Mouse (Mus musculus): ENCODE measurements around the gene Lalba. TPM values are rescaled to one million over a fixed set of nuclear protein-coding genes. Genes with fewer than 3 reads are reported as not detected.
A peak's percentile ranks its signal among the peaks of the same experiment; 100 is the strongest.
"Not testable (repeated sequence)": the region's sequence is repeated elsewhere in the genome, so short reads cannot be mapped to it uniquely, and the experiment has no call there.

Gene Lalba
- polyA plus RNA-seq, 1 experiment, result not detected

DNA sequence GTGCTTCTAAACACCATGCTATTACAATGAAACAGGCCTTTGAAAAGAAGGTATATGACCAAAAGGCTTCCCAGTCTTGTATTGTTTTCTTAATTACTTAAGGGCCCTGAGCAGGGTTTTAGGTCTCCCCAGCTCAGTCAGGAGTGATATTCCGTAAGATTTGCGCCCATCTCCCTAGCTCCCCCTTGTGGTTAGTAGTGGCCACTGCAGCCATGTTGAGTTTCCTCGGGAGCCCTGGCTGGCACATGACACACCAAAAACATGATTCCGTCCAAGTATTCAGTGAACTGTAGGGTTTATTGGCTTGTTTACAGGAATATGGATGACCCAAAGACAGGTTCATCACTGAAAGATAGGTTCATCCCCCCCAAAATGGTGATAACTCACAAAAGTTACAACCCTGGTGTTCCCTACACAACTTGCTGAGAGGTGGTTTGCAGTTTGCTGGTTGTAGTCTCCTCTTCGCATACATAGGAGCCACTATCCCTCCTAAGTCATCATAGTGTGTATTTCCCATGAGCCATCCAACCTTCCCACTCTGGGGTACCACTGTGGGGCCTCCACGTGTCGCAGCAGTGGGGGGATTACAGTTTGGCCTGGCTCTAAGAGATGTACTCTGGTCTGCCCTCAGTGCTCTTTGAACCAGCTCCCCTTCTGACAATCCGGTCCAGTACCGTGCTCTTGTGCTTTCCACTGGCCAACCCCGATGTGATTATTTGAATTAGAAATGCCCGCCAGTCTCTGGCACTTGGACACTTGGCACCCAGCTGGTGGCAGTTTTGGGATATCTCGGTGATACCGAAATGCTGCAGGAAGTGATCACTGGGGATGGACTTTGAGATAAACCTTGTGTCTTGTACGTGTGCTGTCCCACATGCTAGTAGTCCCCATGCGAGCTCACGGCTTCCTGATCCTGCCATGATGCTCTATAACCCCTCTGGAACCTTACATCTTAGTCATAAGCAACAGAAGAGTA, 35.1 kb upstream of the Lalba start:
- no peak overlapping the region for H3K27ac ChIP-seq (ENCODE audit: insufficient read depth, low read depth, low read length)
- H3K4me3 ChIP-seq (ENCODE audit: insufficient read depth, low read depth, low read length), result no peak overlapping the region
- WGBS, result 55% methylated on average over 16 of the region's 16 CpGs
- H3K36me3 ChIP-seq (ENCODE audit: control insufficient read depth, insufficient read depth, low read length), result peaks cover 7% of the 10 kb centered on the region
- H3K27me3 ChIP-seq (replicated peaks; ENCODE audit: control insufficient read depth, insufficient read depth, low read length), result no peaks in the 10 kb centered on the region
- no peaks in the 10 kb centered on the region; the same call in 1 of the 2 replicates for H3K4me1 ChIP-seq (ENCODE audit: control insufficient read depth, insufficient read depth, low read length)
- peak; percentile 64 for DNase-seq
- no peak for TF ChIP-seq POLR2A (IDR thresholded peaks at IDR 0.05; ENCODE audit: low read depth, low read length)
- peak; percentile 88 for TF ChIP-seq CTCF (conservative IDR thresholded peaks at IDR 0.05; ENCODE audit: insufficient read depth, insufficient read length, low read depth, low read length)

DNA sequence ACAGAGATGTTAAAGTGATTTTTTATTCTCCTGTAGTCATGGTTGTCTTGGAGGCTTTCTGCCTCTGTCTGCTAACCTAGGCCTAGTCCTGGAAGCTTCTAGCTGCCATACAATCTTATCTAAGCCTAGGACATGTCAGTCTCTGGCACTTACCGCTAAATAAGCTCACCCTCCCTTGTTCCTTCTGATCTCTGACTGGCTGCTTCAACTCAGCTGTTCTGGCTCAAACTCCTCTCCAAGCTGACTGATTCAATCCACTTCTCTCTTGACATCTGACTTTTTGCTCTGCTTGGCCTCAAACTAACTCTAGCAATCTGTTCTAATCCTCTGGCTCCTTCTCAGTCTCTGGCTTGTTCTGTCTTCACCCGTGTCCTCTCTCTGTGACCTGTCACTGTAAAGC, 32.3 kb upstream of the Lalba start:
- not testable (repeated sequence) for H3K27me3 ChIP-seq (replicated peaks; ENCODE audit: control insufficient read depth, insufficient read depth, low read length); H3K4me1 ChIP-seq (ENCODE audit: control insufficient read depth, insufficient read depth, low read length); DNase-seq; H3K27ac ChIP-seq (ENCODE audit: insufficient read depth, low read depth, low read length); H3K36me3 ChIP-seq (ENCODE audit: control insufficient read depth, insufficient read depth, low read length); H3K4me3 ChIP-seq (ENCODE audit: insufficient read depth, low read depth, low read length)
- 86% methylated on average over 2 of the region's 2 CpGs for WGBS

- no peak for TF ChIP-seq POLR2A (IDR thresholded peaks at IDR 0.05; ENCODE audit: low read depth, low read length)
- TF ChIP-seq CTCF (conservative IDR thresholded peaks at IDR 0.05; ENCODE audit: insufficient read depth, insufficient read length, low read depth, low read length), result no peak
- Histone ChIP-seq H3K36me3 (ENCODE audit: control insufficient read depth, insufficient read depth, low read length) (no peaks in the 10 kb centered on the region), H3K27me3 (replicated peaks; ENCODE audit: control insufficient read depth, insufficient read depth, low read length) (no peaks in the 10 kb centered on the region), H3K4me3 (ENCODE audit: insufficient read depth, low read depth, low read length) (no peak overlapping the region), H3K27ac (ENCODE audit: insufficient read depth, low read depth, low read length) (no peak overlapping the region), H3K4me1 (ENCODE audit: control insufficient read depth, insufficient read depth, low read length) (peaks cover 3% of the 10 kb centered on the region; the same call in 1 of the 2 replicates)
- DNase-seq, result no peak
- 85% methylated on average over 8 of the region's 8 CpGs for WGBS
Measured at GRCm38 (mm10) chr15:98514146-98514545, 31.6 kb upstream of the Lalba start.

- not testable (repeated sequence) for H3K4me1 ChIP-seq (ENCODE audit: control insufficient read depth, insufficient read depth, low read length); H3K27me3 ChIP-seq (replicated peaks; ENCODE audit: control insufficient read depth, insufficient read depth, low read length); H3K27ac ChIP-seq (ENCODE audit: insufficient read depth, low read depth, low read length); DNase-seq; H3K36me3 ChIP-seq (ENCODE audit: control insufficient read depth, insufficient read depth, low read length); H3K4me3 ChIP-seq (ENCODE audit: insufficient read depth, low read depth, low read length)
- WGBS, result 65% methylated on average over 3 of the region's 3 CpGs
Measured at GRCm38 (mm10) chr15:98513676-98514075, 31.2 kb upstream of the Lalba start.

- peak overlapping the region; percentile 43; the same call in 1 of the 2 replicates for H3K27ac ChIP-seq (ENCODE audit: insufficient read depth, low read depth, low read length)
- no peaks in the 10 kb centered on the region for H3K36me3 ChIP-seq (ENCODE audit: control insufficient read depth, insufficient read depth, low read length)
- TF ChIP-seq POLR2A (IDR thresholded peaks at IDR 0.05; ENCODE audit: low read depth, low read length) (no peak), CTCF (conservative IDR thresholded peaks at IDR 0.05; ENCODE audit: insufficient read depth, insufficient read length, low read depth, low read length) (no peak)
- peak; percentile 82 for DNase-seq
- H3K27me3 ChIP-seq (replicated peaks; ENCODE audit: control insufficient read depth, insufficient read depth, low read length), result no peaks in the 10 kb centered on the region
- WGBS, result 18% methylated on average over 17 of the region's 17 CpGs
- peaks cover 3% of the 10 kb centered on the region; the same call in 1 of the 2 replicates for H3K4me1 ChIP-seq (ENCODE audit: control insufficient read depth, insufficient read depth, low read length)
- H3K4me3 ChIP-seq (ENCODE audit: insufficient read depth, low read depth, low read length), result no peak overlapping the region
Measured at GRCm38 (mm10) chr15:98512799-98513321, 30.3 kb upstream of the Lalba start.

- Histone ChIP-seq H3K27ac (ENCODE audit: insufficient read depth, low read depth, low read length) (no peak overlapping the region), H3K4me1 (ENCODE audit: control insufficient read depth, insufficient read depth, low read length) (peaks cover 3% of the 10 kb centered on the region; the same call in 1 of the 2 replicates), H3K27me3 (replicated peaks; ENCODE audit: control insufficient read depth, insufficient read depth, low read length) (no peaks in the 10 kb centered on the region), H3K36me3 (ENCODE audit: control insufficient read depth, insufficient read depth, low read length) (no peaks in the 10 kb centered on the region), H3K4me3 (ENCODE audit: insufficient read depth, low read depth, low read length) (no peak overlapping the region)
- TF ChIP-seq POLR2A (IDR thresholded peaks at IDR 0.05; ENCODE audit: low read depth, low read length), result no peak
- TF ChIP-seq CTCF (conservative IDR thresholded peaks at IDR 0.05; ENCODE audit: insufficient read depth, insufficient read length, low read depth, low read length), result no peak
- no peak for DNase-seq
- 67% methylated on average over 8 of the region's 8 CpGs for WGBS
Measured at GRCm38 (mm10) chr15:98512232-98512631, 29.7 kb upstream of the Lalba start.

DNA sequence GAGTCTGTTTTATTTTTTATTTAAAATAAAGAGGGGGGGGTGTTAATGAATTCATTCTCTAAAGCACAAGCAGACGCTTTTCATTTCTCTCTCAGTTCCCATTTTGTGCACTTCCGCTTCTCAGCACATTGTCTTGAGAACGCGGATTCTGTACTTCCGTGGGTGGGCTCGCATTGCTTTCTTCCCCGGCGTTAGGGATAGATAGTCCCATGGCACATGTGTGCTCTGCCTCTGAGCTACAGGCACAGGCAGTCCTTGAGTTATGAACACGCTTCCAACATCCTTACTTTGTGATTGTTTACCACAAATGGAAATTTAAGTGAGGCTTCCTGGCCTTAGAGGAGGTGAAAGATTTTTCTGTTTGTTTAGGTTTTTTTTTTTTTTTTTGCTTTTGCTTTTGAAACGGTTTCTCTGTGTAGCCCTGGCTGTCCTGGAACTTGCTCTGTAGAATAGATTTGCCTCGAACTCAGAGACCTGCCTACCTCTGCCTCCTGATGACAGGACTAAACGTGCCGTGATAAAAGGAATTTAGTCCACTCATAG, 28.9 kb upstream of the Lalba start:
- H3K27ac ChIP-seq (ENCODE audit: insufficient read depth, low read depth, low read length), result no peak overlapping the region
- H3K4me3 ChIP-seq (ENCODE audit: insufficient read depth, low read depth, low read length), result no peak overlapping the region
- H3K27me3 ChIP-seq (replicated peaks; ENCODE audit: control insufficient read depth, insufficient read depth, low read length), result no peaks in the 10 kb centered on the region
- peak; percentile 44 for DNase-seq
- 70% methylated on average over 13 of the region's 13 CpGs for WGBS
- TF ChIP-seq POLR2A (IDR thresholded peaks at IDR 0.05; ENCODE audit: low read depth, low read length) (no peak), CTCF (conservative IDR thresholded peaks at IDR 0.05; ENCODE audit: insufficient read depth, insufficient read length, low read depth, low read length) (no peak)
- H3K4me1 ChIP-seq (ENCODE audit: control insufficient read depth, insufficient read depth, low read length), result peaks cover 3% of the 10 kb centered on the region; the same call in 1 of the 2 replicates
- no peaks in the 10 kb centered on the region for H3K36me3 ChIP-seq (ENCODE audit: control insufficient read depth, insufficient read depth, low read length)

Measured in kidney, adult 2 months (tissue).